27 mouse cellular contexts compared by ENCODE assay signal in the genomic region with DNA sequence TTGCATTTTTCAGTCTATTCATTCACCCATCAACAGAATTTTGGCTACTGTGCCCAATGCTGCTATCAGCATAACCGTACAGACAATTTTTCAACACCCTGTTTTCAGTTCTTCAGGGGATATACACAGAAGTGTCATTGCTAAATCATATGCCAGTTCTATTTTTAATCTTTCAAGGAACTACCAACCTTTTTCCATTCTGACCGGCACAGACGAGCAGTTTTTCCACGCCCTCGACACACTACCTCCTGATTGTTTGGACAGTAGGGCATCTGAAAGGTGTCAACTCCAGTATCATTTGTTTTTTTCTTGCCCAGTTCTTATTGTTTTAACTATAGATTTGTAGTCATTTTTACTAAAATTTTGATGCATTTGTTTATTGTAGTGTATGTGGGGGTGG.
"Had no signal": no experiment of that assay in that cellular context is flagged by ENCODE, and none has a peak within 500 bp of the region (broad histone marks: within the 10 kb centered on the region; RNA-seq: fewer than 3 reads in every experiment).

No protein-coding gene starts in this region.

- H3K9me3 ChIP-seq: embryonic facial prominence, embryonic 10.5 days; embryonic facial prominence, embryonic 12.5 days; embryonic facial prominence, embryonic 13.5 days; embryonic facial prominence, embryonic 15.5 days; forebrain, embryonic 10.5 days; forebrain, embryonic 12.5 days; forebrain, embryonic 13.5 days; forebrain, embryonic 15.5 days had no signal

- H3K27ac ChIP-seq: embryonic facial prominence, embryonic 10.5 days; embryonic facial prominence, embryonic 12.5 days; embryonic facial prominence, embryonic 13.5 days; embryonic facial prominence, embryonic 15.5 days; forebrain, embryonic 10.5 days; forebrain, embryonic 12.5 days; forebrain, embryonic 13.5 days; forebrain, embryonic 15.5 days; gastrocnemius, adult 2 months; heart, adult 2 months had no signal

- H3K4me2 ChIP-seq: embryonic facial prominence, embryonic 12.5 days; embryonic facial prominence, embryonic 13.5 days; embryonic facial prominence, embryonic 15.5 days; forebrain, embryonic 12.5 days; forebrain, embryonic 13.5 days; forebrain, embryonic 15.5 days had no signal

- H3K9ac ChIP-seq: embryonic facial prominence, embryonic 12.5 days; embryonic facial prominence, embryonic 13.5 days; embryonic facial prominence, embryonic 15.5 days; forebrain, embryonic 12.5 days; forebrain, embryonic 13.5 days; forebrain, embryonic 15.5 days; forebrain, postnatal 0 days had no signal

- H3K4me3 ChIP-seq: embryonic facial prominence, embryonic 10.5 days; embryonic facial prominence, embryonic 12.5 days; embryonic facial prominence, embryonic 13.5 days; embryonic facial prominence, embryonic 15.5 days; erythroblast, embryonic 14.5 days; forebrain, embryonic 10.5 days; forebrain, embryonic 12.5 days; forebrain, embryonic 13.5 days; forebrain, embryonic 15.5 days; gastrocnemius, adult 2 months; heart, adult 2 months had no signal

- H3K4me1 ChIP-seq: embryonic facial prominence, embryonic 12.5 days; embryonic facial prominence, embryonic 13.5 days; embryonic facial prominence, embryonic 15.5 days; forebrain, embryonic 15.5 days had no signal

- H3K27me3 ChIP-seq: embryonic facial prominence, embryonic 12.5 days; embryonic facial prominence, embryonic 13.5 days; embryonic facial prominence, embryonic 15.5 days; forebrain, embryonic 15.5 days had no signal

- H3K36me3 ChIP-seq: embryonic facial prominence, embryonic 10.5 days; embryonic facial prominence, embryonic 12.5 days; embryonic facial prominence, embryonic 13.5 days; embryonic facial prominence, embryonic 15.5 days; forebrain, embryonic 10.5 days; forebrain, embryonic 12.5 days; forebrain, embryonic 15.5 days had no signal

- ATAC-seq: forebrain, embryonic 13.5 days; forebrain, embryonic 14.5 days; forebrain, embryonic 15.5 days; forebrain, embryonic 16.5 days; forebrain, postnatal 0 days had no signal

- DNase-seq: cerebellum, adult 8-10 months; cerebellum, adult 9-10 months; cerebellum, adult 9-11 months; cerebellum, postnatal 10 days; cerebellum, postnatal 14 days; cerebellum, postnatal 25 days; cerebellum, postnatal 36 days; embryo, embryonic 11 days; forebrain, postnatal 0 days; gastrocnemius, adult 2 months; gastrocnemius, postnatal 10 days; gastrocnemius, postnatal 14 days; gastrocnemius, postnatal 25 days; gastrocnemius, postnatal 36 days; heart, adult 18-20 months; heart, adult 2 months had no signal
